Mouse (Mus musculus): ENCODE measurements around the gene Ubb.

Gene Ubb

GRCm38 (mm10) chr11:62553186-62553585 is 2.2 kb downstream of the Ubb start:
- no peak for DNase-seq

GRCm38 (mm10) chr11:62553633-62554032 is 2.7 kb downstream of the Ubb start:
- DNase-seq: no peak

GRCm38 (mm10) chr11:62554163-62554855 is 3.3 kb downstream of the Ubb start:
- no peak for DNase-seq

- DNase-seq: no peak
Observed at GRCm38 (mm10) chr11:62554934-62555517, 4.1 kb downstream of the Ubb start.

GRCm38 (mm10) chr11:62555896-62556412 is 5.0 kb downstream of the Ubb start:
- DNase-seq: no peak

GRCm38 (mm10) chr11:62557205-62557604 is 6.2 kb downstream of the Ubb start:
- DNase-seq: no peak

- no peak for DNase-seq
Observed at GRCm38 (mm10) chr11:62558152-62558551, 7.2 kb downstream of the Ubb start.

GRCm38 (mm10) chr11:62558961-62559646 is 8.1 kb downstream of the Ubb start:
- DNase-seq: no peak

- no peak for DNase-seq
Observed at GRCm38 (mm10) chr11:62560463-62561016, 9.6 kb downstream of the Ubb start.

- DNase-seq: no peak
Observed at GRCm38 (mm10) chr11:62563590-62563989, 12.6 kb downstream of the Ubb start.

- no peak for DNase-seq
Observed at GRCm38 (mm10) chr11:62565747-62566146, 14.8 kb downstream of the Ubb start.

GRCm38 (mm10) chr11:62566211-62566610 is 15.2 kb downstream of the Ubb start:
- no peak for DNase-seq

GRCm38 (mm10) chr11:62568300-62568699 is 17.3 kb downstream of the Ubb start:
- DNase-seq: no peak

GRCm38 (mm10) chr11:62573959-62574702 is 23.2 kb downstream of the Ubb start, which contains the start of gene Trpv2:
TSS of gene Trpv2 (plus strand) at chr11:62574486.
- no peak for DNase-seq

- DNase-seq: no peak
Observed at GRCm38 (mm10) chr11:62574703-62575085, 23.7 kb downstream of the Ubb start.

GRCm38 (mm10) chr11:62575297-62575658 is 24.3 kb downstream of the Ubb start:
- DNase-seq: peak; percentile 85

- peak; percentile 81 for DNase-seq
Observed at GRCm38 (mm10) chr11:62575659-62576438, 24.9 kb downstream of the Ubb start.

- peak; percentile 44 for DNase-seq
Observed at GRCm38 (mm10) chr11:62576530-62577152, 25.7 kb downstream of the Ubb start.

GRCm38 (mm10) chr11:62583031-62583430 is 32.1 kb downstream of the Ubb start:
- DNase-seq: no peak

GRCm38 (mm10) chr11:62584671-62585206 is 33.8 kb downstream of the Ubb start:
- no peak for DNase-seq

GRCm38 (mm10) chr11:62587034-62587433 is 36.1 kb downstream of the Ubb start:
- no peak for DNase-seq
